Mouse (Mus musculus) splenic B cell, adult 2 months (primary cell): Measurements from ENCODE around the gene Matn4.

Source experiments
- DNase-seq: peaks from one replicate; pipeline ENCODE4 v3.0.0-alpha.2; 2011; ENCODE audit warnings: low read depth, low spot score
- H3K27me3 ChIP-seq: 2 replicates; pipeline ENCODE4 v1.6.1; 2012; ENCODE audit warnings: mild to moderate bottlenecking, low read length, moderate library complexity, mixed read lengths; ENCODE audit not compliant: control insufficient read depth, poor library complexity, insufficient read depth, severe bottlenecking
- H3K36me3 ChIP-seq: 2 replicates; pipeline ENCODE4 v1.6.1; 2012; ENCODE audit warnings: mild to moderate bottlenecking, low read length, moderate library complexity, mixed read lengths; ENCODE audit not compliant: control insufficient read depth, poor library complexity, insufficient read depth, severe bottlenecking

The Matn4 gene

GRCm38 (mm10) chr2:164381726-164382125 lies 23.2 kb downstream of the Matn4 start:
- peak; percentile 50 for DNase-seq
- H3K36me3 ChIP-seq, result no peaks in the 10 kb centered on the region

GRCm38 (mm10) chr2:164377478-164378426 lies 27.2 kb downstream of the Matn4 start:
- Histone ChIP-seq H3K27me3 (no peaks in the 10 kb centered on the region), H3K36me3 (no peaks in the 10 kb centered on the region)
- no peak for DNase-seq

More at GRCm38 (mm10) chr2:164381726-164382125, 23.2 kb downstream of the Matn4 start:
- H3K27me3 ChIP-seq, result no peaks in the 10 kb centered on the region; the same call in 1 of the 2 replicates

- Histone ChIP-seq H3K27me3 (no peaks in the 10 kb centered on the region), H3K36me3 (no peaks in the 10 kb centered on the region)
- no peak for DNase-seq
These were observed 31.8 kb downstream of the Matn4 start for GRCm38 (mm10) chr2:164373187-164373586.

- peak; percentile 45 for DNase-seq
- no peaks in the 10 kb centered on the region for H3K27me3 ChIP-seq
- no peaks in the 10 kb centered on the region for H3K36me3 ChIP-seq
These were observed 32.4 kb downstream of the Matn4 start for GRCm38 (mm10) chr2:164372408-164373053.

GRCm38 (mm10) chr2:164371371-164371770 lies 33.6 kb downstream of the Matn4 start:
- H3K36me3 ChIP-seq, result no peaks in the 10 kb centered on the region
- H3K27me3 ChIP-seq, result no peaks in the 10 kb centered on the region
- no peak for DNase-seq

GRCm38 (mm10) chr2:164368620-164369105 lies 36.3 kb downstream of the Matn4 start:
- Histone ChIP-seq H3K27me3 (no peaks in the 10 kb centered on the region), H3K36me3 (no peaks in the 10 kb centered on the region)
- peak; percentile 52 for DNase-seq

- DNase-seq, result no peak
- Histone ChIP-seq H3K27me3 (no peaks in the 10 kb centered on the region), H3K36me3 (no peaks in the 10 kb centered on the region)
These were observed 38.0 kb downstream of the Matn4 start for GRCm38 (mm10) chr2:164366947-164367346.

- H3K36me3 ChIP-seq, result no peaks in the 10 kb centered on the region
- H3K27me3 ChIP-seq, result no peaks in the 10 kb centered on the region
- DNase-seq, result no peak
These were observed 43.8 kb downstream of the Matn4 start for GRCm38 (mm10) chr2:164360974-164361657.

- Histone ChIP-seq H3K27me3 (no peaks in the 10 kb centered on the region), H3K36me3 (no peaks in the 10 kb centered on the region)
- DNase-seq, result no peak
These were observed 45.3 kb downstream of the Matn4 start for GRCm38 (mm10) chr2:164359668-164360067.

GRCm38 (mm10) chr2:164359031-164359430 lies 45.9 kb downstream of the Matn4 start:
- H3K27me3 ChIP-seq, result no peaks in the 10 kb centered on the region
- H3K36me3 ChIP-seq, result no peaks in the 10 kb centered on the region
- no peak for DNase-seq

- Histone ChIP-seq H3K27me3 (no peaks in the 10 kb centered on the region), H3K36me3 (no peaks in the 10 kb centered on the region)
- peak; percentile 57 for DNase-seq
These were observed 46.6 kb downstream of the Matn4 start for GRCm38 (mm10) chr2:164358373-164358772.

- peak; percentile 23 for DNase-seq
- no peaks in the 10 kb centered on the region for H3K27me3 ChIP-seq
- H3K36me3 ChIP-seq, result no peaks in the 10 kb centered on the region
These were observed 48.6 kb downstream of the Matn4 start for GRCm38 (mm10) chr2:164356177-164356967.

- H3K27me3 ChIP-seq, result no peaks in the 10 kb centered on the region
- DNase-seq, result no peak
- no peaks in the 10 kb centered on the region for H3K36me3 ChIP-seq
These were observed 51.6 kb downstream of the Matn4 start for GRCm38 (mm10) chr2:164353356-164353755.

- H3K27me3 ChIP-seq, result no peaks in the 10 kb centered on the region
- no peak for DNase-seq
These were observed 52.3 kb downstream of the Matn4 start for GRCm38 (mm10) chr2:164352697-164353096.

More at GRCm38 (mm10) chr2:164352697-164353096, 52.3 kb downstream of the Matn4 start:
- no peaks in the 10 kb centered on the region for H3K36me3 ChIP-seq
